Mouse (Mus musculus): ENCODE measurements around the gene Hdac1.
A peak's percentile ranks its signal among the peaks of the same experiment; 100 is the strongest.

The Hdac1 gene

DNA sequence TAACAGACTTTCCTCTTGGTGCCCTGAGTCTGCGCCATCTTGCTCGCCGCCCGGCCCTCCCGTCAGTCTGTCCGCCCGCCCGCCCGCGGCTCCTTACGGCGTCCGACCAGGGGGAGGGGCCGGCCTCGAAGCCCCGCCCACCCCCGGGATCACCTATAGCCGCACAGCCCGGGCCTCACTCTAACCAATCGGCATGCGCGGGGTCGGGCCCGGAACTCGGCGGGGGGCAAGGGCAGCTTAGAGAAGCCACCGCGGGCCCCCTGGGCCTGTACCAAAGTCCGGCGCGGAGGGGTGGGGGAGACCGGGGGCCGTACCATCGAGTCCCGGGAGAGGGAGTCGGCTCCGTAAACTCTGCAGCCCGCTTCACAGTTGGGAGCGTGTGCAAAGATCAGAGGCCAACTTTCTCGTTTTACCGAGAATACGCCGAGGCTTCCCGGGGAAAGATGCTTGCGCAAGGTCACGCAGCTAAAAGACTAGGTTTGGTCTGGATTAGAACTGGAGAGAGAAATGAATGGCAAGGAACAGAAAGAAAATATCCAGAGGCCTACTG, at the start of gene Hdac1:
Gene Hdac1, minus strand, starts transcription at position 122 of the 550 bp plus-strand sequence.
- DNase-seq: peak; percentile 99 to 100

GRCm38 (mm10) chr4:129588865-129589264, 46.4 kb upstream of the Hdac1 start:
- DNase-seq: no peak

DNA sequence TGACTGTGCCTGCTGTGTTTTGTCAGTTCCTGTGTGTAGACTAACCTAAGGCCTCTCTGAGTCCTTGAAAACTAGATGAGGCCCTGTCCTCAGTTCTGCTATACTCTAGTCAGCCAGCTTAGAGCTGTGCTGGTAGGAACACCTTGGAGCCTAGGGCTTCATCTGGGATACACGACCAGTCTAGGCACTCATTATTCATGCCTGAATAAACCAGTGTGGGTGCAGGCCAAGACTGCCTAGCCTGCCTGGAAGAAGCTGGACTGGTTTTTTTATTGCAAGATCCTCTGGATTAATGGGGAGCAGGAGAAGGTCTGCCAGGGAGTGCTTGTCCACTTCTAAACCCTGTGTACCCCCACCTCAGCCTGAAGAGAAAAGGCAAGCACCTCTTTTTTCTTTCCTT, 44.4 kb upstream of the Hdac1 start:
- no peak for DNase-seq

DNA sequence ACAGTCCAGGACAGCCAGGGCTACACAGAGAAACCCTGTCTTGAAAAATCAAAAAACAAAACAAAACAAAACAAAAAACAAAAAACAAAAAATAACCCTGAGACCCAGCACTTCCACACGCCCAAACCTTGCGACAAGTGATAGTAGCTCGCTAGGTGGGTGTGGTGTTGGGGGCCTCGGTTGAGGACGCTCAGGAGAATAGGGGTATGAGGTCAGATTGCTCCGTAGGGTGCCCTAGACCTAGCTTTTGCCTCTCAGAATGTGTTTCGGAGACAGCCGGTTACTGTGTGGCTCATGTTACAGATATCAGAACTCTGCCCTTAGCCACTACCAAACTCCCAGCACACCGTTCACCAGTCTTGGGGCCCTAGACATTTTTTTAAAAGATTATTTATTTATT, 43.3 kb upstream of the Hdac1 start:
- DNase-seq: no peak

DNA sequence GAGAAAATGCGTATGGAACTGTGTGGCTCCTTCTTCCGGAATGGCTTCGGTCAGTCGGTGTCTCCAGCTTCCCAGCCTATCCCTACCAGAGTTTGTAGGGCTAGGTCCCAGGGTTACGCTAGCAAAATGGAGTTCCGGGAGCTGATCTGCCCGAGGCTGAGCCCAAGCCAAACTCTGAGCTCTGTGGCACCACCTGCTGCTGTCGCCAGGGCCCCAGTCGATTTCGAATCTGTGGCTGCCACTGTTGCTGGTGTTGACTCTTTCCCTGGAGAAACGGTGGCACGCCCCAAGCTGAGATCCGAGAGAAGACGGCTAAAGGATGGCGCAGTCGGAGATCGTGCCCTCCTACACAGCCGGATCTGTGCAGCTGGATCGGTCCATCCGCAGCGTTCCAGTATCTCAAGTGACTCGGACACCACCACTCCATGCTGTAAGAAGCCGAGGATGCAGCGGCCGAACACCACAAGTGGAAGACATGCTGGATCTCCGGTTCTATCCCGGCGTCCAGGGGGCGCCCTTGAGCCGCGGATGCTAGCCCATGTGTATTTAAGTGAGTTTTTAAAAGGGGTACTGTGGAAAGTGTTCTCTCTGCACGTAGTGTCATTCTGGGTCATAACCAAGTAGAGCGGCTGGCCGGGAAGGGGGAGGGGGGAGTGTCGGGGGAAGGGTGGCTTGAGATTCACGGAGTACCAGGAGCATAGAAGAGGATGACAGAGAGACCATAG, 42.5 kb upstream of the Hdac1 start:
- DNase-seq: peak; percentile 89 to 90

DNA sequence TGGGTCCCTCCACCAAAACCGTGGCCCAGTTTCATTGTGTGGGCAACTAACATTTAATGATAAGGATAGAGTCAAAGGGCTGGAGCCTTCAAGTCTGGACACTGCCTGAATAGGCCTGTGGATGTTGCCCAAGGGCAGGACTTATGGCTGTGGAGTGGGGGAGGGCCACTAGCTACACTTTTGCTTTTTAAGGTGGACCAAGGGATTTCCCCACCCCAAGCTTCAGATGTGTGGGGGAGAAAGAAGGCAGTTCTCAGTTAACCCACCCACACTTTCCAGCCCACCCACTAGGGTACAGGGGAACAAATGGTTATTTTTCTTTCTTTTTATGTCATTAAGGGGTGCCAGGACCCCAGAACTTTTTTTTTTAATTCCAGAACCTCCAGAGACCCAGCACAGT, 41.9 kb upstream of the Hdac1 start:
- no peak for DNase-seq

DNA sequence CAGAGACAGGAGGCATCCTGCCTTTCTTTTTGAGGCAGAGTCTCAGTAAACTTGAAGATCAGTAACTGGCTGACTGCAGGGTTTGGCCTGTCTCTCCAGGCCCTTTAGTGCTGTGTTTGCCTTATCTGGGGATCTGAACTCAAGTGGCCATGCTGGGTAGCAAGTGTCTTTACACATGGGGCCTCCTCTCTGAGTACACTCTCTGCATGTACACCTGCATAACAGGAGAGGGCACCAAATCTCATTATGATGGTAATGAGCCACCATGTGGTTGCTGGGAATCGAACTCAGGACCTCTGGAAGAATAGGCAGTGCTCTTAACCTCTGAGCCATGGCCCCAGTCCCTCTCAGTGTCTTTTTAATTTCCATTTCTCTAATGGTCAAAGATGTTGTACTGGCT, 39.7 kb upstream of the Hdac1 start:
- no peak for DNase-seq

- DNase-seq: peak in 1 of 2 experiments; percentile 21
Measured at GRCm38 (mm10) chr4:129580347-129580746, 37.8 kb upstream of the Hdac1 start.

DNA sequence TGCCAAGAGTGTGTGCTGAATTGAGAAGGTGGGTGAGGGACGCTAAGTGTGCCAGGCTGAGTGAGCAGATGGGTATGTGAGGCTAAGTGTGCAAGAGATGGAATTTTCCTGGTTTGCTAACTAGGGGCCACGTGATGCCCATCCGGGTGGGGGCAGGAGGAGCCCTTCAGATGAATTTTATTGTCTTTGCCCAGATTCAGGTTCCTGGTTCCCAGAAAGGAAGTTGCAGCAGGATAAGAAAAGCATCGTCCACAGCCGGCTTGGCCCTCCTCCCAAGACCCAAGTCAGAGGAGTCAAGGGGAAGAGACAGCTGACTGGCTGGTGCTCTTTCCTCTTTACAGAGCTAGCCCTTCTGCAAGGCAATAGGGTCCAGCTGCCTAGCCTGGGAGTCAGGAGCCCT, 36.0 kb upstream of the Hdac1 start, which contains the start of gene Fam167b:
Gene Fam167b, minus strand, starts transcription at position 84 of the 400 bp plus-strand sequence.
- peak; percentile 49 to 68 for DNase-seq

DNA sequence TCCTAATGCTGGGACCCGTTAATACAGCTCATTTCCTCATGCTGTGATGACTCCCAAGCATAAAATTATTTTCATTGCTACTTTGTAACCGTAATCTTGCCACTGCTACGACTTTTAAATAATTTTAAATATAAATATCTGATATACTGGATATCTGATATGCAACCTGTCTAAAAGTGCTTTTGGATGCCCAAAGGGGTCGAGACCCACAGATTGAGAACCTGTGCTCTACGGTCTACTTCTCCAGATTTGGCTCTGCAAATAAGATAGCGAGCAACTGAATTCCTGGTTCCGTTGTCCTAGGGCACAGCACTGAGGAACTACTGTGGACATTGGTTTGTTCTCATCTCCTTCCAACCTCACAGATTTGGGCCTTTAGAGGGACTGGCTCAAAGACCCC, 35.2 kb upstream of the Hdac1 start:
- no peak for DNase-seq

GRCm38 (mm10) chr4:129576863-129577491, 34.5 kb upstream of the Hdac1 start:
- peak; percentile 74 to 82 for DNase-seq

GRCm38 (mm10) chr4:129575171-129575844, 32.8 kb upstream of the Hdac1 start:
- peak; percentile 56 to 63 for DNase-seq

DNA sequence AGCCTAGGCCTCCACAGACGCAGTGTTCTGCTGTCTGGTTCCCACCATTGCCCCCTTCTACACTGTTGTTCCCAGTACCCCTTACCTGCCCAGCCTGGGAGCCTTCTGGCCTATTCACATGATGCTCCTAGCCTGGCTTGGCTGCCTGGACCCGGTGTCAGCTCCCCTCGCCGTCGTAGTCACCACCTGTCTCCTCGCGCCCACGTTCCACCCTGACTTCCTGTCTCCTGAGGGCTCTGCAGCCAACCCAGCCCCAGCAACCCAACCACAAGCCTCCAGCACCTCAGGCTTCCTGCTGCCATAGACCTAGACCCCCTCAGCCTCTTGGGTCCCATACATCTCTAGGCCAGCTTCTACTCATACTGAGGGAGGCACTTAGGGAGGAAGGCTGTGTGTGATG, 30.9 kb upstream of the Hdac1 start, which contains the start of gene Lck:
Gene Lck, minus strand, starts transcription at position 212 of the 400 bp plus-strand sequence.
- peak; percentile 25 to 48 for DNase-seq

DNA sequence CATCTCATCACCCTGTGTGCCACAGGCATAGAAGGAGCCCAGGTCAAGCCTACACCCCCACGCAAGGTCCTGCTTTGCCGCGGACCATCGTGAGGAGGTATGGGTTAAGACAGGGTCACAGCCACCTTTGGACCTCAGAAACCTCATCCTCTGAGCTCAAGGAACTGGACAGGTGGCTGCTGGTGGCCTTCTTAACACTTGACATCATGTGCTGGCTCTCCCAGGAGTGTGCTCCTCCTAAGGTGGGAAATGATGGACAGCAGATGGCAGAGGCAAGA, 30.5 kb upstream of the Hdac1 start:
- DNase-seq: no peak

- peak in 1 of 2 experiments; percentile 8 for DNase-seq
Measured at GRCm38 (mm10) chr4:129572236-129573092, 30.0 kb upstream of the Hdac1 start.

- no peak for DNase-seq
Measured at GRCm38 (mm10) chr4:129571551-129572084, 29.1 kb upstream of the Hdac1 start.

GRCm38 (mm10) chr4:129570028-129570427, 27.5 kb upstream of the Hdac1 start:
- no peak for DNase-seq

DNA sequence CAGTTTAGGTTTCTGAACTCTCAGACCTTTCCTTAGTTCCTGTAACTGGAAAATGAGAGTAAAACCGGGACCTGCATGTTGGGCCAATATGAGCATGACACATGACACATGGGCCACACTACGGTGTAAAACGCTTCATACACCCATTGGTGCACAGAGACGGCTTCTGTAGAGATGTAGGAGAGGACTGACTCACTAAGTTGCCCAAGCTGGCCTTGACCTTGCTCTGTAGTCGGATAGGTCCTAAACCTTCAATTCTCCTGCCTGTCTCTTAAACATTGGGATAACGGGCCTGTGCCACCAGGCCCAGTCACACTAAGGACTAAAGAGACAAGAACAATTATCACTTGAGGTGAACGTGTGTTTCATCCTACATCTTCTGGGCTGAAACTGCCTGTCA, 25.9 kb upstream of the Hdac1 start:
- DNase-seq: no peak

DNA sequence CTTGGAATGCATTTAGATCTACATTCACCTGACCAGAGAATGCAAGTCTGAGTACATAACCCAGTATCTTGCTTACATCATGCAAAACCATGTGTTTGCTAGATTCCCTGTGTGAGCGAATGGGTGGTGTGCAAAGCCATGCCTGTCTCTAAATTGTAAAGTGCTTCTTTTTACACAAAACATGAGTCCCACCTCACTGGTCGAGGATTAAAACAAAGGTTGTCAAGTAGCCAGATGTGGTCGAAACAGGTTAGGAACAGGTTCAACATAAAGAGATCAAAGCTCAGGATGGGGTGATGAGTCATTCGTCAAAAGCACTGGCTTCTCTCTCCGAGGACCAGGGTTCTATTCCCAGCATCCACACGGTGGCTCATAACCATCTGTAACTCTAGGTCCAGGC, 22.6 kb upstream of the Hdac1 start:
- no peak for DNase-seq

DNA sequence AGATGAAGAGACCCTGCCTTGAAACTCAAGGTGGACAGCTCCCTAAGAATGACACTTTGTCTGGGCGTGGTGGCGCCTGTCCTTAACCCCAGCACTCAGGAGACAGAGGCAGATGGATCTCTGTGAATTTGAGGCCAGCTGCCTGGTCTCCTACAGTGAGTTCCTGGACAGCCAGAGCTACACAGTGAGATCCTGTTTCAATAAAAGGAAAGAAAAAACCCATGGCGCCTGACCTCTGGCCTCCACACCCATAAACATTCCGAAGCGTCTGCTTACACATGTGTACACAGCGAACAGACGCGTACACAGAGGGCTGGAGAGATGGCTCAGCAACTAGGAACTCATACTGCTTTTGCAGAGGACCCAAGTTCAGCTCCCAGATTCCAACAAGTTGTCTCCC, 21.2 kb upstream of the Hdac1 start:
- peak in 1 of 2 experiments; percentile 40 for DNase-seq

DNA sequence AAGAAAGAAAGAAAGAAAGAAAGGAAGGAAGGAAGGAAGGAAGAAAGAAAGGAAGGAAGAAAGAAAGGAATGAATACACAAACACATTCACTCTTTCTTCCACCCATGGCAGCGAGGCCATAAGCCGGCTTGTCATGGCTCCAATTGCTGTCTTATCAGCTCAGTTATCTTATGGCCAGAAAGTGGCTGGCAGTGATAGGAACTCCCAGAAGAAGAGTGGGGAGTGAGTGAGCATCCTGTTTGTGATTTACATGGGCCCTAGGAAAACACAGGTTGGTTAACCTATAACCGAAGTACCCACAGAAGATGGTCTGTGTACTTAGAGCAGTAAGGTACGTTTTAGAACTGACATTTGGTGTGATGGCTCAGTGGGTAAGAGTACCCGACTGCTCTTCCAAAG, 18.7 kb upstream of the Hdac1 start:
- DNase-seq: no peak

- peak; percentile 20 to 44 for DNase-seq
Measured at GRCm38 (mm10) chr4:129558321-129558955, 15.9 kb upstream of the Hdac1 start.

Measured in lung, postnatal 4 days (tissue).